Mouse (Mus musculus): ENCODE results near the gene Olfr790. TPM values are rescaled to one million over a fixed set of nuclear protein-coding genes. Genes with fewer than 3 reads are reported as not detected.

The Olfr790 gene
- polyA plus RNA-seq, 1 experiment from 2014 or later = not detected

Other genes starting within 250 kb of the Olfr790 start
- not detected in 2 replicates for gene Olfr776, start 239.4 kb upstream of the Olfr790 start, polyA plus RNA-seq (2015; fragmentation: Nextera tagmentation; extraction: Ambion mirVana)
- not detected in 2 replicates for gene Olfr777, start 227.0 kb upstream of the Olfr790 start, polyA plus RNA-seq (2015; fragmentation: Nextera tagmentation; extraction: Ambion mirVana)
- gene Olfr780, start 180.4 kb upstream of the Olfr790 start, polyA plus RNA-seq (2015; fragmentation: Nextera tagmentation; extraction: Ambion mirVana) = not detected in 2 replicates
- not detected in 2 replicates for gene Olfr781, start 169.6 kb upstream of the Olfr790 start, polyA plus RNA-seq (2015; fragmentation: Nextera tagmentation; extraction: Ambion mirVana)
- not detected in 2 replicates for gene Olfr782, start 149.6 kb upstream of the Olfr790 start, polyA plus RNA-seq (2015; fragmentation: Nextera tagmentation; extraction: Ambion mirVana)
- 0.14 TPM in 2 replicates for gene Olfr784, start 114.4 kb upstream of the Olfr790 start, polyA plus RNA-seq (2015; fragmentation: Nextera tagmentation; extraction: Ambion mirVana)
- not detected in 2 replicates for gene Olfr785, start 93.1 kb upstream of the Olfr790 start, polyA plus RNA-seq (2015; fragmentation: Nextera tagmentation; extraction: Ambion mirVana)
- not detected in 2 replicates for gene Olfr786, start 71.2 kb upstream of the Olfr790 start, polyA plus RNA-seq (2015; fragmentation: Nextera tagmentation; extraction: Ambion mirVana)
- gene Olfr787, start 36.6 kb upstream of the Olfr790 start, polyA plus RNA-seq (2015; fragmentation: Nextera tagmentation; extraction: Ambion mirVana) = not detected in 2 replicates
- not detected in 2 replicates for gene Olfr788, start 27.5 kb upstream of the Olfr790 start, polyA plus RNA-seq (2015; fragmentation: Nextera tagmentation; extraction: Ambion mirVana)
- gene Olfr789, start 13.7 kb upstream of the Olfr790 start, polyA plus RNA-seq (2015; fragmentation: Nextera tagmentation; extraction: Ambion mirVana) = not detected in 2 replicates
- gene Olfr791, start 23.3 kb downstream of the Olfr790 start, polyA plus RNA-seq (2015; fragmentation: Nextera tagmentation; extraction: Ambion mirVana) = not detected in 2 replicates
- not detected in 2 replicates for gene Olfr792, start 40.7 kb downstream of the Olfr790 start, polyA plus RNA-seq (2015; fragmentation: Nextera tagmentation; extraction: Ambion mirVana)
- not detected in 2 replicates for gene Olfr794, start 69.2 kb downstream of the Olfr790 start, polyA plus RNA-seq (2015; fragmentation: Nextera tagmentation; extraction: Ambion mirVana)
- not detected in 2 replicates for gene Olfr796, start 114.1 kb downstream of the Olfr790 start, polyA plus RNA-seq (2015; fragmentation: Nextera tagmentation; extraction: Ambion mirVana)
- not detected in 2 replicates for gene Olfr798, start 129.4 kb downstream of the Olfr790 start, polyA plus RNA-seq (2015; fragmentation: Nextera tagmentation; extraction: Ambion mirVana)
- gene Olfr799, start 139.0 kb downstream of the Olfr790 start, polyA plus RNA-seq (2015; fragmentation: Nextera tagmentation; extraction: Ambion mirVana) = not detected in 2 replicates
- gene Olfr800, start 159.2 kb downstream of the Olfr790 start, polyA plus RNA-seq (2015; fragmentation: Nextera tagmentation; extraction: Ambion mirVana) = not detected in 2 replicates
- gene Olfr801, start 175.4 kb downstream of the Olfr790 start, polyA plus RNA-seq (2015; fragmentation: Nextera tagmentation; extraction: Ambion mirVana) = not detected in 2 replicates
- gene Olfr802, start 189.7 kb downstream of the Olfr790 start, polyA plus RNA-seq (2015; fragmentation: Nextera tagmentation; extraction: Ambion mirVana) = 0.08 TPM in 1 of 2 replicates, not detected in the other
- not detected in 2 replicates for gene Olfr803, start 195.8 kb downstream of the Olfr790 start, polyA plus RNA-seq (2015; fragmentation: Nextera tagmentation; extraction: Ambion mirVana)
- gene Olfr804, start 204.7 kb downstream of the Olfr790 start, polyA plus RNA-seq (2015; fragmentation: Nextera tagmentation; extraction: Ambion mirVana) = not detected in 2 replicates
- not detected in 2 replicates for gene Olfr805, start 230.9 kb downstream of the Olfr790 start, polyA plus RNA-seq (2015; fragmentation: Nextera tagmentation; extraction: Ambion mirVana)
- not detected in 2 replicates for gene Olfr806, start 243.4 kb downstream of the Olfr790 start, polyA plus RNA-seq (2015; fragmentation: Nextera tagmentation; extraction: Ambion mirVana)